Mouse (Mus musculus) midbrain, postnatal 0 days (tissue): ENCODE measurements at regions not wholly inside any gene's neighbourhood (a gene's known extent, or its start where the extent isn't known, plus 50 kb on each side); places are given as distances from the start of the nearest gene placed in this dataset.

ENCODE experiments used
- ATAC-seq: fragments of 200-750 bp; cut with Nextera tagmentation; 2 replicates; pipeline ENCODE4 v1.8.0; 2017; ENCODE audit warnings: moderate number of reproducible peaks, mild to moderate bottlenecking, moderate TSS enrichment, moderate library complexity; ENCODE audit not compliant: low FRiP score
- DNase-seq: peaks from one replicate; pipeline ENCODE4 v3.0.0-alpha.2; 2015; ENCODE audit warnings: low spot score
- H3K27ac ChIP-seq: fragments of 300-500 bp; sonication (generic); 2 replicates; pipeline ENCODE4 v1.5.1; 2014; ENCODE audit warnings: low read depth, mild to moderate bottlenecking, low read length, mixed read lengths
- H3K27me3 ChIP-seq: fragments of 300-500 bp; sonication (generic); 2 replicates; pipeline ENCODE4 v1.6.1; 2014; ENCODE audit warnings: low read length, control low read depth, mixed read lengths; ENCODE audit not compliant: insufficient read depth
- H3K36me3 ChIP-seq: fragments of 300-500 bp; sonication (generic); 2 replicates; pipeline ENCODE4 v1.6.1; 2014; ENCODE audit warnings: low read length, control low read depth, mixed read lengths; ENCODE audit not compliant: insufficient read depth
- H3K4me1 ChIP-seq: fragments of 300-500 bp; sonication (generic); 2 replicates; pipeline ENCODE4 v1.6.1; 2014; ENCODE audit warnings: mild to moderate bottlenecking, control low read depth, antibody characterized with exemption, low read length, mixed read lengths; ENCODE audit not compliant: insufficient read depth
- H3K4me2 ChIP-seq: fragments of 300-500 bp; sonication (generic); 2 replicates; pipeline ENCODE4 v1.6.1; 2014; ENCODE audit warnings: low read depth, mild to moderate bottlenecking, low read length, mixed read lengths; ENCODE audit not compliant: poor library complexity, severe bottlenecking
- H3K4me3 ChIP-seq: fragments of 300-500 bp; sonication (generic); 2 replicates; pipeline ENCODE4 v1.5.1; 2014; ENCODE audit warnings: low read depth, mild to moderate bottlenecking, low read length, moderate library complexity
- H3K9ac ChIP-seq: fragments of 300-500 bp; sonication (generic); replicated peaks from 2 replicates; pipeline ENCODE4 v1.6.1; 2014; ENCODE audit warnings: mild to moderate bottlenecking, low read length, moderate library complexity, mixed read lengths; ENCODE audit not compliant: poor library complexity, severe bottlenecking
- H3K9me3 ChIP-seq: fragments of 300-500 bp; sonication (generic); 2 replicates; pipeline ENCODE4 v1.6.1; 2016; ENCODE audit warnings: low read length, control low read depth
- CTCF ChIP-seq: IDR thresholded peaks from 2 replicates; pipeline ENCODE4 v1.5.1; 2016; ENCODE audit warnings: antibody characterized with exemption, mild to moderate bottlenecking
- WGBS: fragments of 180-500 bp; shearing (Covaris S2); extraction: QIAGEN DNeasy Blood & Tissue Kit; methylation state at CpG from one replicate; pipeline ENCODE4 v1.1.7; 2014; 5-methylcytosine and 5-hydroxymethylcytosine counted together

DNA sequence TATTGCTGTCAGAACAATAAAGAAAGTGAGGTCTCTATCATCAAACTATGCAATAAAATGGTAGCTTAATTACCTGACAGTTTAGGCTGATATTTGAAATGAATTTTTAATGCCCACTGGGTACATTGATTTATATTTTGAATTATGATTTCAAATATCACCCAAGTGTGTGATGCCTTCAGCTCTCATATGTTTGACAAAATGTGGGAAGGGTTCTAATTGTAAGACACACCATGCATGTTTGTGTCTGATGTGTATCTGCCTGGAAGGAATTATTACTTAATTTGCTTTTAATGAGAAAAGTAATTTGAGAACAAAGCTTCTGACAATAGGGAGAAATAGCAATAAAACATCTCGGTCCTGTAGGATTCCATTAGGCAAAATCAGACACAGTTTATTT is 499.0 kb upstream of the Reg3g start:
- Histone ChIP-seq H3K9me3 (no peaks in the 10 kb centered on the region), H3K27ac (no peak overlapping the region), H3K9ac (no peak overlapping the region), H3K4me2 (no peak overlapping the region), H3K4me1 (no peaks in the 10 kb centered on the region), H3K4me3 (no peak overlapping the region), H3K36me3 (no peaks in the 10 kb centered on the region), H3K27me3 (no peaks in the 10 kb centered on the region)
- ATAC-seq, result no peak
- no peak for TF ChIP-seq CTCF
- DNase-seq, result peak; percentile 1
- 89% methylated on average over 1 of the region's 1 CpGs for WGBS
